Mouse (Mus musculus) kidney, embryonic 15.5 days (tissue): ENCODE measurements around the gene Tmem151a. TPM values are rescaled to one million over a fixed set of nuclear protein-coding genes. Genes with fewer than 3 reads are reported as not detected.

Experiments used
- ATAC-seq: fragments of 200-750 bp; cut with Nextera tagmentation; replicated peaks from 2 replicates; pipeline ENCODE4 v1.8.0; 2017; ENCODE audit warnings: moderate TSS enrichment; ENCODE audit not compliant: low FRiP score
- H3K27ac ChIP-seq: fragments of 300-500 bp; sonication (generic); 2 replicates; pipeline ENCODE4 v1.5.1; 2015; ENCODE audit warnings: mild to moderate bottlenecking, inconsistent platforms
- H3K27me3 ChIP-seq: fragments of 300-500 bp; sonication (generic); 2 replicates; pipeline ENCODE4 v1.6.1; 2015; ENCODE audit warnings: inconsistent platforms
- H3K36me3 ChIP-seq: fragments of 300-500 bp; sonication (generic); 2 replicates; pipeline ENCODE4 v1.6.1; 2015; ENCODE audit warnings: inconsistent platforms
- H3K4me1 ChIP-seq: fragments of 300-500 bp; sonication (generic); 2 replicates; pipeline ENCODE4 v1.6.1; 2015; ENCODE audit warnings: inconsistent platforms
- H3K4me2 ChIP-seq: fragments of 300-500 bp; sonication (generic); 2 replicates; pipeline ENCODE4 v1.6.1; 2015; ENCODE audit warnings: moderate library complexity, mild to moderate bottlenecking, inconsistent platforms
- H3K4me3 ChIP-seq: fragments of 300-500 bp; sonication (generic); replicated peaks from 2 replicates; pipeline ENCODE4 v1.5.1; 2015; ENCODE audit warnings: mild to moderate bottlenecking, inconsistent platforms
- H3K9ac ChIP-seq: fragments of 300-500 bp; sonication (generic); 2 replicates; pipeline ENCODE4 v1.6.1; 2015; ENCODE audit warnings: mild to moderate bottlenecking, inconsistent platforms
- H3K9me3 ChIP-seq: fragments of 300-500 bp; sonication (generic); replicated peaks from 2 replicates; pipeline ENCODE4 v1.6.1; 2016; ENCODE audit warnings: inconsistent platforms
- WGBS: fragments of 180-500 bp; shearing (Covaris S2); methylation state at CpG from one replicate; pipeline ENCODE4 v1.1.7; 2015; ENCODE audit warnings: mixed read lengths; 5-methylcytosine and 5-hydroxymethylcytosine counted together
- polyA plus RNA-seq: library from polyadenylated mRNA; unstranded; fragments of >200 nt; fragmentation: Nextera tagmentation; extraction: Ambion mirVana; gene quantifications from 2 replicates; pipeline ENCODE4 v1.2.1, GENCODE M21; 2015

Gene Tmem151a
- polyA plus RNA-seq, 1 experiment from 2014 or later, result 1.8 TPM

DNA sequence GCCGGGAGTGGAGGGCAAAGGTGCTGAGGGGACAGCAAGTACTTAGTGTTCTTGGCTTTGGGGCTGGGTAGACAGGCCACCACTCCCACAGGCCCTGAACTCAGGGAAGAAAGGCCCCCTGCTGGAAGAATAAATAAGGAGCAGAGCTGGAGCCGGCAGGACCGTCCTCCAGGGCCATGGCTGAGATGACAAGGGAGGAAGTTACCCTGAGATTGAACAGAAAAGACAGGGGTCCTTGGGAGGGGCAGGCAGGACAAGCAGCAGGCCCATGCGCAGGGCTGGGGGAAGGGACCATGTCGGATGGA lies 22.9 kb upstream of the Tmem151a start:
- peak overlapping the region; percentile 86 for H3K27ac ChIP-seq
- no peaks in the 10 kb centered on the region for H3K9me3 ChIP-seq
- H3K4me1 ChIP-seq, result peaks cover 39% of the 10 kb centered on the region
- H3K36me3 ChIP-seq, result peaks cover 61% of the 10 kb centered on the region
- ATAC-seq, result peak; percentile 6; the same call in 1 of the 2 replicates
- H3K4me3 ChIP-seq, result no peak overlapping the region
- 17% methylated on average over 5 of the region's 5 CpGs for WGBS
- H3K9ac ChIP-seq, result no peak overlapping the region
- H3K4me2 ChIP-seq, result peak overlapping the region; percentile 18
- no peaks in the 10 kb centered on the region for H3K27me3 ChIP-seq

DNA sequence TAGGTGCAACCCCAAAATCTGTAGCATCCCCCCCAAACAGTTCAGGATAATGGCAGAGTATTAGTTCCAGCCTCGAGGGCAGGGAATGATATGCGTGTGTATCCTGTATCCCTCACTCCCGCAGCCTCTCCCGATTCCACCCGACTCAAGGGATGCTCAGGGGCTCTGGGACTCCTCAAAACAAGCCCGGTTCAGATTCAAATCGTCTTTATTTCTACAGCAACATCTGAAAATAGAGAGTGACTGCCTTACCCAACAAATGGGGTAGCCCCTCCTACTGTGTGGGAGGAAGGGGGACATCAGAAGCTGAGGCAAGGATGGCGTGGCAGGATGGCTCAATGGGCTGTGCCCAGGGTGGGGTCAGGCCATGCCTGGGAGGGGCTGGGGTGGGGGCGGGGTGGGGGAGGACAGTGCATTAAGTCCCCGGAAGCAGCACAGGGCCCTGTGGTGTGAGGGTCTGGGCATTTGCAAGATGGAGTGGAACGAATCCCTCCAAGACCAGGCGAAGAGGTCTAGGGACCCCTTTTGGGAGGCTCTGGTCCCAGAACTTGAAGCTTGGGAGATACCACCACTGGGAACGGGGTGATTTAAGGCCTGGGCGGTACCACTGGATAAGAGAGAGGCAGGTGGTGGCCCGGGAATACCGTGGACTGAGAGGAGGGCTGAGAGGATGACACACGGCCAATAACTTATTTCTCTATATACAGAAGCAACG lies 22.4 kb upstream of the Tmem151a start:
- H3K36me3 ChIP-seq, result peaks cover 62% of the 10 kb centered on the region
- no peak for ATAC-seq
- WGBS, result 68% methylated on average over 18 of the region's 18 CpGs
- no peak overlapping the region for H3K4me3 ChIP-seq
- peaks cover 39% of the 10 kb centered on the region for H3K4me1 ChIP-seq
- H3K27ac ChIP-seq, result peak overlapping the region; percentile 86
- H3K9me3 ChIP-seq, result no peaks in the 10 kb centered on the region
- peak overlapping the region; percentile 18; the same call in 1 of the 2 replicates for H3K4me2 ChIP-seq
- H3K27me3 ChIP-seq, result no peaks in the 10 kb centered on the region
- H3K9ac ChIP-seq, result no peak overlapping the region

DNA sequence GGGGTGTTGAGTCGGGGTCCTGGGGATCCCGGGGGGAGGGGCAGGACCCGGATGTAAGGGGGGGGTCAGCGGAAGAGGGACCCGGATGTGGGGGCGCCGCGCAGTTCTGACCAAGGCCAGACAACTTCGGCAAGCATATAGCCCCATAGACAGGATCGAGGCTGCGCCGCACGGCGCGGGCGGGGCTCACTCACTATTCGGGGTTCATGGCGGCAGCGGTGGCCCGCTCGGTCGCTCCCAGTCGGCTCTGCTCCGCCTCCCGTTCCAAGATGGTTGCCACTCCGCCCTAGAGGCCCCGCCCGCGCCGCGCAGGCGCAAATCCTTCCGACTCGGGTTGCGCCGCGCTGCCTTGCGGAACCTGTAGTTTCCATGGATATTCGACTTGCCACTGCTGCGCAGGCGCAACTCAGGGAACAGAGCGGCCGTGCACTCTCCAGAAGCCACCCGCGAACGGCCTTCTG lies 21.4 kb upstream of the Tmem151a start, which contains the start of gene Rab1b:
TSS of gene Rab1b (minus strand) at position 342 of the 461 bp plus-strand sequence.
- ATAC-seq, result peak; percentile 93
- Histone ChIP-seq H3K4me1 (peaks cover 39% of the 10 kb centered on the region), H3K4me3 (peak within 1 kb of the TSS; percentile 75), H3K27me3 (no peaks in the 10 kb centered on the region), H3K9ac (peak within 1 kb of the TSS; percentile 88), H3K27ac (peak within 1 kb of the TSS; percentile 95), H3K9me3 (no peaks in the 10 kb centered on the region), H3K4me2 (peak within 1 kb of the TSS; percentile 84), H3K36me3 (peaks cover 63% of the 10 kb centered on the region)
- under 1% methylated on average over 46 of the region's 46 CpGs for WGBS

DNA sequence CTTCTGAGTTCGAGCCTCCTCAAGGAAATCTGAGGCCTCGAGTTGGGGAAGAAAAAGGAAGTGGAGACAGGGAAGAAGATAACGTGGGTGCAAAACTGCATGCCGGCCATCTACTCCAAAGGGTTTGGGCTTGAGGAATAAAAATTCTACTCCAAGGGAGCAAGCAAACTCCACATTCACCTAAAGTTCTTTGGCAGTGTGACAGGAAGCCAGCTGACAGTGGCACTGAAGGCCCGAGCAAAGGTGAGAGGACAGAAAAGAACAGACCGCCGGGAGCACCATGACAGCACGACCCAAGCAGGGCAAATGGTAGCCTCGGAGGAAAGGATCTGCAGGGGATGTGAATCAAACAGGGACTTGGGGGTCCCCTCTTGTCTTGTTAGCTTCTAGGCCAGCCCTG lies 20.7 kb upstream of the Tmem151a start:
- ATAC-seq, result no peak
- Histone ChIP-seq H3K36me3 (peaks cover 63% of the 10 kb centered on the region), H3K4me3 (peak overlapping the region; percentile 75), H3K4me1 (peaks cover 39% of the 10 kb centered on the region), H3K4me2 (peak overlapping the region; percentile 84), H3K9ac (peak overlapping the region; percentile 88), H3K27ac (peak overlapping the region; percentile 95), H3K9me3 (no peaks in the 10 kb centered on the region), H3K27me3 (no peaks in the 10 kb centered on the region)
- WGBS, result 6% methylated on average over 9 of the region's 9 CpGs

DNA sequence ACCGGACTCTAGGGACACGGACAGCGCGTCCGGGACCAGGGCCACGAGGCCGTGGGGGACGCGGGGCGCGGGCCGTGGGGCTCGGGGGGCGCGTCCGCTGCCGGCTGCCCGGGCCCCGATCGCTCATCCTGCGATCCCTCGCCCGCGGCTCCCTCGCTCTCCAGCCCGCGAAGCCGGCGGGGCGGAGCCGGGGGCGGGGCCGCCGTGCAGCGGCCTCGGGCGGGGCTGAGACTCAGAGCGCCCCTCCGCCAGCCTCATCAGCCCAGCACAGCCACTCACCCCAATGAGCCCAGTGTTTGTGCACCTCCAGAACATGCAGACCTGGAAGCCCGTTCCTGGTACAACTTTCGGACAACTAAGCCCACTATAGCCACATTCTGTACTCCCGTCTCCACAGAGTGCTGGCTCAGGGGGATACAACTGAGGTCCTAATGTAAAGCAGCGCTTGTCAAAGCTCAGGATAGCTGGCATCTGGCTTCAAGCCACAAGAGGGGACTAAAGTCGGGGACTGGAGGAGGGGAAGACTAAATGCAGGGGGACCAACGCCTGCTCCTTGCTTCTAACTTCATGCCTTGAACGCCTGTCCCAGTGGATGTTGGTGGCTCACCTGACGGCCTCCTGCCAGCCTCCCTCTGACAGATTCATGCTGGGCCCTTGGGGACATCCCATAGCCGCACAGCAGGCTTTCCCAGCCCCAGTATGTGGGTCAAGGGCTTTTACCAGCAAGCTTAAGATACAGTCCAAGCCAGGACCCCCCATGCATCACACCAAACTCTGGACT lies 13.2 kb upstream of the Tmem151a start, which contains the start of gene Cnih2:
TSS of gene Cnih2 (minus strand) at position 159 of the 781 bp plus-strand sequence.
- 0 out of 2 replicates have a peak, but pooled peaks cover 2% of the 10 kb centered on the region for H3K27me3 ChIP-seq
- H3K36me3 ChIP-seq, result peaks cover 43% of the 10 kb centered on the region
- H3K4me3 ChIP-seq, result peak within 1 kb of the TSS; percentile 63
- WGBS, result 5% methylated on average over 31 of the region's 48 CpGs
- H3K27ac ChIP-seq, result peak within 1 kb of the TSS; percentile 45
- peak within 1 kb of the TSS; percentile 79 for H3K9ac ChIP-seq
- ATAC-seq, result peak; percentile 55
- H3K4me1 ChIP-seq, result peaks cover 59% of the 10 kb centered on the region
- H3K9me3 ChIP-seq, result no peaks in the 10 kb centered on the region
- H3K4me2 ChIP-seq, result peak within 1 kb of the TSS; percentile 100

DNA sequence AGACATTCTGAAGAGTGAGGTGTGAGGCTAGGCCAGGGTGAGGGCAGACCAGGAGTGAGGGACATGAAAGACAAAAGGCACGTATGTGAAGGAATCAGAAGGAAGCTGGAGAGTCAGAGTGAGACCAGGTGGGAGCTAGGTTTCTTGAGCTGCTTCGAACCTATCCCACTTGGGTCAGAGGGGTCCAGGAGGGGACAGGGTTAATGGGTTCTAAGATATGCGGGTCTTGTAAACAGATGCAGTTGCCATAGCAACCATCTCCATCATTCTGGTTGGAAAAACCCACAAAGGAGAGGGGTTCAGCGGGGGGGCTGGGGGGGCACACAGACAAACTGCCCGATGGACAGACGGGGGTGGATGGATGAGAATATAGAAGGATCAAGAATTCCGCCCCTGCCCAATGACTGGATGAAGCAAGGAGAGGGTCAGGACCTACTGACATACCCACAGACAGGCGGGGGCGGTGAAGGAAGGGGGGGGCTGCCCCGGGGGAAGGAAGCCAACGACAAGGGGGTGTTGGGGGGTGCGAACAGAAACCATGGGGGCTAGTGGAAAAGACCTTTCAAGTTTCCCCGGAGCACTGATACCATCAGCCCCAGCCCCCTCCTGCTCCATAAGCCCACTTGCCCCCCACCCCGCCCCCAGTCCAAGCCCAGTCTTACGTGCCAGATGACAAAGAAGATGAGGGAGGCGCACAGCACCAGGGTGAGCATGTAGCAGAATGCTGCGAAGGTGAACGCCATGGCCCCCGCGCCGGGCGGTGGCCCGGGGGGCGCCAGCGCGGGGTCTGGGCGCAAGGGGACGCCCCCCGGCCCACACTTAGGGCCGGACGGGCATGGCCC lies 12.4 kb upstream of the Tmem151a start:
- Histone ChIP-seq H3K9ac (peak overlapping the region; percentile 79), H3K36me3 (peaks cover 41% of the 10 kb centered on the region), H3K27ac (peak overlapping the region; percentile 45), H3K27me3 (0 out of 2 replicates have a peak, but pooled peaks cover 2% of the 10 kb centered on the region), H3K4me3 (peak overlapping the region; percentile 63), H3K9me3 (no peaks in the 10 kb centered on the region), H3K4me2 (peak overlapping the region; percentile 100), H3K4me1 (peaks cover 59% of the 10 kb centered on the region)
- ATAC-seq, result peak; percentile 3
- 4% methylated on average over 31 of the region's 31 CpGs for WGBS

- H3K36me3 ChIP-seq, result peaks cover 41% of the 10 kb centered on the region
- WGBS, result 18% methylated on average over 9 of the region's 9 CpGs
- peaks cover 59% of the 10 kb centered on the region for H3K4me1 ChIP-seq
- ATAC-seq, result no peak
- H3K4me2 ChIP-seq, result peak overlapping the region; percentile 100; the same call in 1 of the 2 replicates
- no peak overlapping the region for H3K27ac ChIP-seq
- H3K27me3 ChIP-seq, result 0 out of 2 replicates have a peak, but pooled peaks cover 2% of the 10 kb centered on the region
- no peaks in the 10 kb centered on the region for H3K9me3 ChIP-seq
- H3K9ac ChIP-seq, result no peak overlapping the region
- H3K4me3 ChIP-seq, result no peak overlapping the region
Measured at GRCm38 (mm10) chr19:5095887-5096474, 10.7 kb upstream of the Tmem151a start.

- no peak overlapping the region for H3K9ac ChIP-seq
- H3K36me3 ChIP-seq, result peaks cover 40% of the 10 kb centered on the region
- no peak for ATAC-seq
- 0 out of 2 replicates have a peak, but pooled peaks cover 2% of the 10 kb centered on the region for H3K27me3 ChIP-seq
- peak overlapping the region; percentile 4; the same call in 1 of the 2 replicates for H3K4me2 ChIP-seq
- peaks cover 59% of the 10 kb centered on the region for H3K4me1 ChIP-seq
- no peak overlapping the region; the same call in 1 of the 2 replicates for H3K4me3 ChIP-seq
- no peak overlapping the region for H3K27ac ChIP-seq
- 39% methylated on average over 11 of the region's 11 CpGs for WGBS
- no peaks in the 10 kb centered on the region for H3K9me3 ChIP-seq
Measured at GRCm38 (mm10) chr19:5094746-5095417, 9.6 kb upstream of the Tmem151a start.

- H3K4me2 ChIP-seq, result peak overlapping the region; percentile 4; the same call in 1 of the 2 replicates
- no peak overlapping the region for H3K27ac ChIP-seq
- ATAC-seq, result peak; percentile 44
- no peak overlapping the region for H3K9ac ChIP-seq
- WGBS, result under 1% methylated on average over 21 of the region's 21 CpGs
- H3K4me1 ChIP-seq, result peaks cover 58% of the 10 kb centered on the region
- H3K36me3 ChIP-seq, result peaks cover 37% of the 10 kb centered on the region
- H3K27me3 ChIP-seq, result 0 out of 2 replicates have a peak, but pooled peaks cover 2% of the 10 kb centered on the region
- no peak overlapping the region for H3K4me3 ChIP-seq
- H3K9me3 ChIP-seq, result no peaks in the 10 kb centered on the region
Measured at GRCm38 (mm10) chr19:5094243-5094632, 8.9 kb upstream of the Tmem151a start.

GRCm38 (mm10) chr19:5093481-5094242 lies 8.3 kb upstream of the Tmem151a start:
- Histone ChIP-seq H3K36me3 (peaks cover 37% of the 10 kb centered on the region), H3K27me3 (0 out of 2 replicates have a peak, but pooled peaks cover 2% of the 10 kb centered on the region), H3K4me1 (peaks cover 57% of the 10 kb centered on the region), H3K4me3 (no peak overlapping the region), H3K27ac (no peak overlapping the region), H3K9me3 (no peaks in the 10 kb centered on the region), H3K4me2 (0 out of 2 replicates have a peak overlapping the region, but pooled peaks have one; percentile 4), H3K9ac (no peak overlapping the region)
- no peak for ATAC-seq
- WGBS, result 73% methylated on average over 12 of the region's 12 CpGs
